Mouse (Mus musculus) inflammation-experienced regulatory T-cells, adult 6 months (primary cell): Measurements from ENCODE around the gene Eme1. TPM values are rescaled to one million over a fixed set of nuclear protein-coding genes. Genes with fewer than 3 reads are reported as not detected.

ENCODE experiments used
- ATAC-seq: one replicate; pipeline ENCODE4 v1.8.0; 2017
- polyA plus RNA-seq, 3 experiments: library from polyadenylated mRNA; unstranded; fragments of 100-300 nt; shearing (Covaris generic); gene quantifications; one replicate each; pipeline ENCODE4 v1.2.1; 2017

Eme1 gene
- polyA plus RNA-seq, 3 experiments from 2014 or later: 1.2 to 9.8 (median 1.8) TPM

DNA sequence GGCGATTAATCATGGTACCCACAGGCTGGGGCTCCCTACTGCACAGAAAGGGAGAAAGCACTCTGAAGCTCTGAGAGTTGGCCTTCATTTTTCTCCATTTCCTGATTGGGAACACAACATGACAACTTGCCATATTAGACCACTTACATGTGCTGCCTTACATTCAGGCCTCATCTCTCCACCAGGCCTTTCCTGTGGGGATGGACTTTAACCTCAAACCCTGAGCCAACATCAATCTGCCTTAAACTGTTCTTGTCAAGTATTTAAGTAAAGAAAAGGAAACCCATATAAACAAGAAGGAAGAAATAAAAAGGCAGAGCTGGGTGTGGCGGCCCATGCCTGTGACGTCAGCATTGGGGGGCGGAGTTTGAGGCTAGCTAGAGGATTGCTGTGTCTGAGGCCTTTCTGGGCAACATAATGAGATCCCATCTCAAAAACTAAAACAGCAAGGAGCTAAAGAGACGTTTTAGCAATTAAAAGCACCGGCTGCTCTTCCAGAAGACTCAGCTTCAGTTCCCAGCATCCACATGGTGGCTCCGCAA is 57.4 kb downstream of the Eme1 start:
- no peak for ATAC-seq

Other genes with a start within 250 kb of the Eme1 start
- not detected for gene Cacna1g, start 179.8 kb downstream of the Eme1 start, polyA plus RNA-seq
- not detected for gene Spata20, start 167.8 kb downstream of the Eme1 start, polyA plus RNA-seq
- gene Epn3, start 154.0 kb downstream of the Eme1 start, polyA plus RNA-seq: not detected
- not detected for gene Mycbpap, start 132.2 kb downstream of the Eme1 start, polyA plus RNA-seq
- 1 to 10 TPM in 2 of 3 experiments, under 1 TPM in 1; 0.31 to 1.9 (median 1.6) TPM for gene Rsad1, start 104.7 kb downstream of the Eme1 start, polyA plus RNA-seq
- gene Chad, start 88.9 kb downstream of the Eme1 start, polyA plus RNA-seq: under 1 TPM; 0.43 to 0.69 (median 0.47) TPM
- 1 to 10 TPM; 2.1 to 3.0 (median 2.2) TPM for gene Acsf2, start 52.1 kb downstream of the Eme1 start, polyA plus RNA-seq
- 10 to 100 TPM in 1 of 3 experiments, 1 to 10 TPM in 2; 7.0 to 21.5 (median 9.9) TPM for gene Lrrc59, start 24.2 kb downstream of the Eme1 start, polyA plus RNA-seq
- 10 to 100 TPM; 60.7 to 91.2 (median 68.4) TPM for gene Mrpl27, start 197 bp downstream of the Eme1 start, polyA plus RNA-seq
- 1 to 10 TPM; 3.2 to 7.4 (median 7.0) TPM for gene Xylt2, start 23.6 kb upstream of the Eme1 start, polyA plus RNA-seq
- gene Gm11541, start 50.5 kb upstream of the Eme1 start, polyA plus RNA-seq: not detected
- gene Cdc34b, start 87.8 kb upstream of the Eme1 start, polyA plus RNA-seq: under 1 TPM in 1 of 3 experiments, not detected in 2; 0.42 TPM
- gene Tmem92, start 128.7 kb upstream of the Eme1 start, polyA plus RNA-seq: not detected